Mouse (Mus musculus): Measurements from ENCODE around the gene Cacnb4. TPM values are rescaled to one million over a fixed set of nuclear protein-coding genes. Genes with fewer than 3 reads are reported as not detected.

Cacnb4 gene
- polyA plus RNA-seq, 1 experiment: not detected

GRCm38 (mm10) chr2:52710804-52711203 lies 34.2 kb upstream of the Cacnb4 start:
- no peak overlapping the region for H3K4me3 ChIP-seq (ENCODE audit: low read depth, low read length)
- TF ChIP-seq CTCF (IDR thresholded peaks at IDR 0.05; ENCODE audit: low read depth, low read length) (no peak), POLR2A (IDR thresholded peaks at IDR 0.05; ENCODE audit: insufficient read depth, low read length) (no peak), EP300 (IDR thresholded peaks at IDR 0.05; ENCODE audit: insufficient read depth, low read depth, low read length) (no peak)
- no peak overlapping the region for H3K27ac ChIP-seq (ENCODE audit: insufficient read depth, low read length)
- no peaks in the 10 kb centered on the region for H3K4me1 ChIP-seq (ENCODE audit: control insufficient read depth, insufficient read depth, low read length)
- peaks cover 9% of the 10 kb centered on the region for H3K36me3 ChIP-seq (ENCODE audit: control insufficient read depth, insufficient read depth, low read length, poor library complexity, severe bottlenecking)
- no peaks in the 10 kb centered on the region for H3K9me3 ChIP-seq (replicated peaks; ENCODE audit: control insufficient read depth, insufficient read depth, low read length, poor library complexity, severe bottlenecking)
- H3K9ac ChIP-seq (ENCODE audit: low read depth, poor library complexity, severe bottlenecking): no peak overlapping the region
- no peaks in the 10 kb centered on the region for H3K27me3 ChIP-seq (ENCODE audit: control insufficient read depth, insufficient read depth, low read length, poor library complexity, severe bottlenecking)

- no peaks in the 10 kb centered on the region for H3K27me3 ChIP-seq (ENCODE audit: control insufficient read depth, insufficient read depth, low read length, poor library complexity, severe bottlenecking)
Observed at GRCm38 (mm10) chr2:52709417-52709816, 32.8 kb upstream of the Cacnb4 start.

GRCm38 (mm10) chr2:52701368-52702036 lies 24.9 kb upstream of the Cacnb4 start:
- H3K4me3 ChIP-seq (ENCODE audit: low read depth, low read length): no peak overlapping the region
- TF ChIP-seq CTCF (IDR thresholded peaks at IDR 0.05; ENCODE audit: low read depth, low read length) (no peak), POLR2A (IDR thresholded peaks at IDR 0.05; ENCODE audit: insufficient read depth, low read length) (no peak), EP300 (IDR thresholded peaks at IDR 0.05; ENCODE audit: insufficient read depth, low read depth, low read length) (no peak)
- peaks cover 9% of the 10 kb centered on the region for H3K9me3 ChIP-seq (replicated peaks; ENCODE audit: control insufficient read depth, insufficient read depth, low read length, poor library complexity, severe bottlenecking)
- H3K27me3 ChIP-seq (ENCODE audit: control insufficient read depth, insufficient read depth, low read length, poor library complexity, severe bottlenecking): no peaks in the 10 kb centered on the region
- H3K9ac ChIP-seq (ENCODE audit: low read depth, poor library complexity, severe bottlenecking): no peak overlapping the region
- no peaks in the 10 kb centered on the region for H3K4me1 ChIP-seq (ENCODE audit: control insufficient read depth, insufficient read depth, low read length)
- no peak overlapping the region for H3K27ac ChIP-seq (ENCODE audit: insufficient read depth, low read length)
- H3K36me3 ChIP-seq (ENCODE audit: control insufficient read depth, insufficient read depth, low read length, poor library complexity, severe bottlenecking): peaks cover 18% of the 10 kb centered on the region

More at GRCm38 (mm10) chr2:52709417-52709816, 32.8 kb upstream of the Cacnb4 start:
- no peak for TF ChIP-seq EP300 (IDR thresholded peaks at IDR 0.05; ENCODE audit: insufficient read depth, low read depth, low read length)
- TF ChIP-seq POLR2A (IDR thresholded peaks at IDR 0.05; ENCODE audit: insufficient read depth, low read length): no peak
- TF ChIP-seq CTCF (IDR thresholded peaks at IDR 0.05; ENCODE audit: low read depth, low read length): no peak
- Histone ChIP-seq H3K4me3 (ENCODE audit: low read depth, low read length) (no peak overlapping the region), H3K4me1 (ENCODE audit: control insufficient read depth, insufficient read depth, low read length) (no peaks in the 10 kb centered on the region), H3K27ac (ENCODE audit: insufficient read depth, low read length) (no peak overlapping the region), H3K36me3 (ENCODE audit: control insufficient read depth, insufficient read depth, low read length, poor library complexity, severe bottlenecking) (peaks cover 5% of the 10 kb centered on the region), H3K9ac (ENCODE audit: low read depth, poor library complexity, severe bottlenecking) (no peak overlapping the region), H3K9me3 (replicated peaks; ENCODE audit: control insufficient read depth, insufficient read depth, low read length, poor library complexity, severe bottlenecking) (no peaks in the 10 kb centered on the region)

- H3K27me3 ChIP-seq (ENCODE audit: control insufficient read depth, insufficient read depth, low read length, poor library complexity, severe bottlenecking): no peaks in the 10 kb centered on the region
- H3K4me1 ChIP-seq (ENCODE audit: control insufficient read depth, insufficient read depth, low read length): no peaks in the 10 kb centered on the region
- H3K4me3 ChIP-seq (ENCODE audit: low read depth, low read length): no peak overlapping the region
- H3K9ac ChIP-seq (ENCODE audit: low read depth, poor library complexity, severe bottlenecking): no peak overlapping the region
- no peak overlapping the region for H3K27ac ChIP-seq (ENCODE audit: insufficient read depth, low read length)
- TF ChIP-seq POLR2A (IDR thresholded peaks at IDR 0.05; ENCODE audit: insufficient read depth, low read length) (no peak), EP300 (IDR thresholded peaks at IDR 0.05; ENCODE audit: insufficient read depth, low read depth, low read length) (no peak), CTCF (IDR thresholded peaks at IDR 0.05; ENCODE audit: low read depth, low read length) (no peak)
- H3K9me3 ChIP-seq (replicated peaks; ENCODE audit: control insufficient read depth, insufficient read depth, low read length, poor library complexity, severe bottlenecking): peaks cover 9% of the 10 kb centered on the region
- peaks cover 18% of the 10 kb centered on the region for H3K36me3 ChIP-seq (ENCODE audit: control insufficient read depth, insufficient read depth, low read length, poor library complexity, severe bottlenecking)
Observed at GRCm38 (mm10) chr2:52700352-52700751, 23.7 kb upstream of the Cacnb4 start.

- H3K9me3 ChIP-seq (replicated peaks; ENCODE audit: control insufficient read depth, insufficient read depth, low read length, poor library complexity, severe bottlenecking): no peaks in the 10 kb centered on the region
- H3K27ac ChIP-seq (ENCODE audit: insufficient read depth, low read length): no peak overlapping the region
- no peak overlapping the region for H3K9ac ChIP-seq (ENCODE audit: low read depth, poor library complexity, severe bottlenecking)
- TF ChIP-seq POLR2A (IDR thresholded peaks at IDR 0.05; ENCODE audit: insufficient read depth, low read length): no peak
- TF ChIP-seq CTCF (IDR thresholded peaks at IDR 0.05; ENCODE audit: low read depth, low read length): no peak
- TF ChIP-seq EP300 (IDR thresholded peaks at IDR 0.05; ENCODE audit: insufficient read depth, low read depth, low read length): no peak
- peaks cover 2% of the 10 kb centered on the region; the same call in 1 of the 2 replicates for H3K36me3 ChIP-seq (ENCODE audit: control insufficient read depth, insufficient read depth, low read length, poor library complexity, severe bottlenecking)
- H3K27me3 ChIP-seq (ENCODE audit: control insufficient read depth, insufficient read depth, low read length, poor library complexity, severe bottlenecking): no peaks in the 10 kb centered on the region
- H3K4me1 ChIP-seq (ENCODE audit: control insufficient read depth, insufficient read depth, low read length): no peaks in the 10 kb centered on the region
- no peak overlapping the region for H3K4me3 ChIP-seq (ENCODE audit: low read depth, low read length)
Observed at GRCm38 (mm10) chr2:52694604-52695003, 18.0 kb upstream of the Cacnb4 start.

- Histone ChIP-seq H3K27ac (ENCODE audit: insufficient read depth, low read length) (no peak overlapping the region), H3K9ac (ENCODE audit: low read depth, poor library complexity, severe bottlenecking) (no peak overlapping the region), H3K36me3 (ENCODE audit: control insufficient read depth, insufficient read depth, low read length, poor library complexity, severe bottlenecking) (no peaks in the 10 kb centered on the region), H3K4me3 (ENCODE audit: low read depth, low read length) (no peak overlapping the region), H3K27me3 (ENCODE audit: control insufficient read depth, insufficient read depth, low read length, poor library complexity, severe bottlenecking) (no peaks in the 10 kb centered on the region), H3K4me1 (ENCODE audit: control insufficient read depth, insufficient read depth, low read length) (no peaks in the 10 kb centered on the region), H3K9me3 (replicated peaks; ENCODE audit: control insufficient read depth, insufficient read depth, low read length, poor library complexity, severe bottlenecking) (no peaks in the 10 kb centered on the region)
- TF ChIP-seq EP300 (IDR thresholded peaks at IDR 0.05; ENCODE audit: insufficient read depth, low read depth, low read length) (no peak), POLR2A (IDR thresholded peaks at IDR 0.05; ENCODE audit: insufficient read depth, low read length) (no peak), CTCF (IDR thresholded peaks at IDR 0.05; ENCODE audit: low read depth, low read length) (peak; percentile 25)
Observed at GRCm38 (mm10) chr2:52691745-52692144, 15.1 kb upstream of the Cacnb4 start.

Data from ES-Bruce4 (cell line).